Mouse (Mus musculus) adrenal gland, postnatal 36 days (tissue): ENCODE data around the gene F2r. TPM values are rescaled to one million over a fixed set of nuclear protein-coding genes. Genes with fewer than 3 reads are reported as not detected.

Experiments used
- DNase-seq, 2 experiments: peaks; one replicate each; pipeline ENCODE4 v3.0.0; 2021; ENCODE audit warnings: mixed read lengths in 1 of 2
- total RNA-seq, 2 experiments: library from RNA; stranded (reverse); gene quantifications; 2 replicates each; pipeline ENCODE4 v1.2.3; 2021

F2r gene
- total RNA-seq, 2 experiments from 2014 or later, result 138 to 155 TPM

DNA sequence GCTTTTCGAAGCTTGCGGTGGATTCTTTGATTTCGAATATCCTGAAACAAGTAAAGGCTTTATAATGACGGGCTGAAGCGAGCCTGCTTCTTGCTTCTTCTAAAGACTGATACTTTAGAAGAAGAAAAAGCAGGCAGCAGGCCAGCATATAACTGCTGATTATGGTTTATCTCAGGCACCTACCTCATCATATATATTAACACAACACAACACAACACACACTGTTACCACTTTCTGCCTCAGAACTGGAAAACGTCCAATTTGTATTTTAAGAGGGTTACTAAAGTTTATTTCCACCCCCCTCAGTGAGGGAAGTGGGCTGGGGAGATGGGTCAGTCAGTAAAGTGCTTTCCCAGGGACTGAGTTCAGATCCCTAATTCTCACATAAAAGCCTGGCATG is 13.9 kb upstream of the F2r start:
- DNase-seq, result no peak

DNA sequence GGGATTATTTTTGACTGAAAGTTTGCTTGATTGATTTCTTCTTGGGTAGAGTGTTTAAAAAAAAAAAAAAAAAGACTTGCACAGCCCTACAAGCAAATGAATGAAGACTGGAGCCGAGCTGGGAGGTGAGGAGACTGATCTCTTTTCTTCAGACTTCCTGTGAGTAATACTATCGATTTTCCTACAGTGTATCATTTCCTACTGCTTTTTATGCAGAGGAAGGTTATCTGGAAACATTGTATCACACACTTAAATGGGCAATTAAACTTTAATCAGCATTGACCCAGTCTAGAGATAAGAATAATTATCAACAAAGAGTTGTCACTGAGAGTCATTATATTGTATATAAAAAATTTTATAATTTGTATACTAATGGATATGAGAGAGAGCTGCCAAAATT is 12.5 kb upstream of the F2r start:
- DNase-seq, result no peak

DNA sequence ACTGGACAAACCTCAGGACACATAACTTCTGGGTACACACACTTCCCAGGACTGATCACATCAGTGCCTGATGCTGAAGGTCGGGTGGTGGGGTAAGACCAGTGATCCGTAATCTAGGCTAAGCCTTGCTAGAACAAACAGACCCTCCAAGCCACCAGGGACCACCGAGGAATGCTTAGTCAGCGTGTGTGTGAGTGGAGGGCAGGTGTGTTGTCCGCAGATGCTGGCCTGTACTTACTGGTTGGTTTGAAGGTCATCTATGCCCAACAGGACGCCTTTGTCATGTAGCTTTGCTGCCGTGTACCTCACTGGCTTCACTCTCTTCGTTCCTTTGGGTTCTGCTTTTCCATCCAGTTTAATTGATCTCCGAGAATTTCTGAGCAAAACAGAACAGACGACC is 11.5 kb upstream of the F2r start:
- no peak for DNase-seq

DNA sequence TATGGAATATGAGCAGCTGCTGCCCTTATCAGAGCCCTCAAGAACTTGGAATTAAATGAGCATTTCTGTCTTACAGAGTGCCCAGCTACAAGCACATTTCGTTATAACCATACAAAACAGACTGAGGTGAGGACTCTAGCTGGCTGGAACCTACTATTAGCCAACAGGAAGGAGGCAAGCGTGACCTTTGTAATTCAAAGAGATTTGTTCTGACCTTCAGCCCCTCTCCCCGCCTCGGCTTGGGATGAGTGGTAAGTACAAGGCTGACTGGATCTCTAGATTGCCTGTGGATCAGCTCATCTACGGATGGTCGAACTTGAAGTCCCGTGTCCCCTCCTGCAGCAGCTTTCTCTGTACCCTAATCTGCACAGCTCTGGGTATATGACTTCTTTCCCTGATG is 8.4 kb upstream of the F2r start:
- DNase-seq, result no peak

DNA sequence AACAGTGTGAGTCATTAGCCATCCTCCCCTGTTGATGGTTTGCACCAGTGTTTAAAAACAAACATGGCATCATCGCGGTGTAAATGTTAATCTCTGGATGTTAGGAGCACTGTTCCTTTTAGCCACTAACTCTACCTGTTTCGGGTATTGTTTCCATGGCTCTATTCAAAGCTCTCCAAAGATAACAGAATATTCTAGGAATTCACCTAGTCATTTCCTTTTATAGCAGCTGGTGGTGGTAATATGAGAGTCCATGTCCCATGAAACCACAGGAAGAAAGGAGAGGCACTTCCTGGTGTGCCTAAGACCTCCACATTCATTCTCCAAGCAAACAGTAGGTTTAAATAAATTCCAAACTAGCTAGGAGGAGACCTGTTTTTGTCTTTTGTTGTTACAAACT is 4.8 kb upstream of the F2r start:
- no peak for DNase-seq

DNA sequence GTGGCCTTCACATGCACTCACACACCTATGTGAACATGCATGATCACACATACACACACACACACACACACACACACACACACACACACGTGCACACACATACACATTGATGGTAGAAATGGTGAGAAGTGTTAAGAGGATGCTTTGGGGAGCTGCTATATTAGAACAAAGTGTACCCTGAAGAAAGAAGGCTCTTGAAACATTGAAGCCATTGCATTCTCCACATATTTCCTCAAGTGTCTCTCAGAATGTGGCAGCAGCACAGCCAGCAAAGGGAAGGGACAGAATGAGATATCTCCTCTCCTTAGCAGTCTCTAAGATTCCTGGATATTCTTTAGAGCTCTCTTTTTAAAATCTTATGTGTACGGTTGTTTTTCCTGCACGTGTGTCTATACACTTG is 3.3 kb upstream of the F2r start:
- DNase-seq, result no peak

DNA sequence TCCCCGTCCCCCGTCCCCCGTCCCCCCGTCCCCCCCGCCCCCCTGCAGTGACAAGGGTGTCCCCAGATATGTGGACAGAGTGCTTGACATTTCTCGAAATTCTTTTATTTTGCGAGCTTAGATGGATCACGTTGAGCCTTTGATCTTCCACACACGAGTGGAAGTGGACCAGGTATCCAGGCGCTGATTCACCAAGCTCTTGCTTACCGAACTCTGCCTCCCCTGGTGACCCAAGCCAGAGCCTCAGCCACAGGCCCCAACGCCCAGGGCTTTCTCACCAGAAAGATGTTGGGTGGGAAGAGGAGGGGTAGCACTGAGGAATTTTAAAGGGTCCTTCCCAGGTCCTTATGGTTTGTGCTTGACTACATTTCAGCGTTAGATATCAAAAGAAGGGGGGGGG is 572 bp upstream of the F2r start:
- no peak for DNase-seq

DNA sequence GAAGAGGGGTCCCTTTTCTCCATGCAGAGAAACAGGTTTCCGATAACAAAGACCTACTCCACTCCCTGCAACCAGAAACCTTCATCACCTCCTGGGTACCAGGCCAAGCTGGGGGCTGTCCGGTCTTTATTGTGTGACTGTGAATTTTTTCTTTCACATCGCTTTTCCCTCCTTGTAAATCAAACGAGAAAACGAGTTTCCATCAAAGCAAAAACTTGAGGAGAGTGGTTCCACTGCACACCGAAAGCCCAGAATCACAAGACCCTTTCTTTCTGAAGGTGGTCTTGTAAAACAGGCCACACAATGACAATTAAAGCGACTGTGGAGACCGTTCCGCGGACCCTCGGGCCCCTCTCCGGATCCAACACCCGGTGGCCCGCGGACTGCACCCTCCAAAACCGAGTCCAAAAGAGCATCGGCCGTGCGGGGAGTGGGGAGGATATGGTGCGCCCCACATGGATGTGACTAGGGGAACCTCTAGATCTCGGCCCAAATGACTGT is 566 bp downstream of the F2r start:
- DNase-seq, result peak in 1 of 2 experiments; percentile 27

DNA sequence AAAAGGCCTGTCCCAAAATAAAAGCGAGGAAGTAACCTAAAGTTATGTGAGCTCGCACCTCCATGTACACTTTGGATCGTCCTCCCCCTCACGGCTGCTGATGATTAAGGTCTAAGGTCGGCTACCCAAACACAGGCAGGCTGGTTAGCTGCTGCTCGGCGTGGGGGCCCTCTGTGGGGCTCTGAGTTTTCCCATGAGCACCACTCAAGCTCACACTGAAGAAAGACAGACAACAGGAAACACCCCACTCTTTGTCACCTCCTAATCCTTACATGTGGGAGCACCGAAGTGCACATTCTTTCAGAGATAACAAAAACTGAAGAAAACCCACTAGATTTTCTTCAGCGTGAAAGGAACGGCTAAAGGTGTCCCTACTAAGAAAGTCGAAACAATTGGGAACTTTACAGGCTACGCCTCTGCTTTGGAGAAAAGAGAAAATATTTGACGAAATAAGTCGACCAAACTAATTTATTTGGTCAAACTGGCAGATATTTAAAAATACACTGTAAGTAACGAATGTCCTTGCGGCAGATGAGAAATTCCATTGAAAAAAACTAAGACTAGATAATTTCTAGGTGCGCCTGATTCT is 1.1 kb downstream of the F2r start:
- peak in 1 of 2 experiments; percentile 33 for DNase-seq

DNA sequence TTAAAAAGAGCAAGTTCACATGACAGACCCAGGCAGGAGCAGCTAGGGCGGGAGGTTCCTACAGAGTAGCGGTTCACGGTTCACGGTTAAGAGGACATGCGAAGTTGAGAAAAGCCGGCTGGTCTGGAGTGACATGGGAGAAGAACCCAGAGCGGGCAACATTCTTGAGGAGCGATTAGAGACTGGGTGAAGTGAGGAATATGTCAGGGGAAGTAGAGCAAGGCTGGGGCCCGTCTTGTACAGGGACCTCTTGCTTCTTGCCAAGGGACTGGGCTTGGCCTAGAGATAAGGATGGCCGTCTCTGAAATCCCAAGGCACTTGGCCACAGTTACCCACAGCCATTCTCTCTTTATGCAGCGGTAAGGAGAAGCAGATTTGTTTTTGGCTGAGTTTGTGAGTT is 1.8 kb downstream of the F2r start:
- DNase-seq, result no peak

DNA sequence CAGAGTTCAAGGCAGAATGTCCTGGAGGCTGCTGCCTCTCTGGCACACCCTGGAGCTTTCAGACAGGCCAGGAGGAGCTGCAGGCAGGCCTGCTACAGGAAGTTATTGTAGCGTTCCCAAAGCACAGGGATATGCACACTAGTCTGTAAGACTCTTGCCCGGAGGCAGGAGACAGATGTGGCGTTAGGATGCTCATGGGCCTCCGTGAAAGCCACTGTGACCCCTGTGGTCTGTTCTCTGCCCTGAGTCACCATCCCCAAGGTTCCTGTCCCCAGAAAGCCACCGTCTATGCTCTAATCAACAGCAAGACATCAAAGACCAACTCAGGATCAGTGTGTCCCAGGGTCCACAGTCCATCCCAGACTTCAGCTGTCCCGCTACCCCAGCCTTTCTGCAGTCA is 3.5 kb downstream of the F2r start:
- DNase-seq, result peak in 1 of 2 experiments; percentile 34

DNA sequence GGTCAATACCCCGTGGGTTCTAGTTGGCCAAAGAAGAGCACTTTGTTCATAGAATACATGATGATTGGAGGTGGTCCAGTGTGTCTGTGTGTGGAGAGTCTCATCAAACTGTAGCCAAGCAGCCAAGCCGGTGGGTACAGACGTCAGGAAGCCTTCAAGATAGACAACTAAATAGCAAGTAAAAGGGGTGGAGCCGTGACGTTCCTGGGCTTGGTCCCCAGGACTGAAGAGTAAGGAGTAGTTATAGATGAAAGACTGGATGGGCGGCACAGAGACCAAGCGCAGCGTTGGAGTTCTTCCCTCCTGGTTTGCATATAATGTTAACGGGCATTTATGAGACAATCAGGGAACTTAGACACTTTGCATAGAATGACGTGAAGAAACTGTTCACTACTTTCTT is 6.0 kb downstream of the F2r start:
- DNase-seq, result no peak

DNA sequence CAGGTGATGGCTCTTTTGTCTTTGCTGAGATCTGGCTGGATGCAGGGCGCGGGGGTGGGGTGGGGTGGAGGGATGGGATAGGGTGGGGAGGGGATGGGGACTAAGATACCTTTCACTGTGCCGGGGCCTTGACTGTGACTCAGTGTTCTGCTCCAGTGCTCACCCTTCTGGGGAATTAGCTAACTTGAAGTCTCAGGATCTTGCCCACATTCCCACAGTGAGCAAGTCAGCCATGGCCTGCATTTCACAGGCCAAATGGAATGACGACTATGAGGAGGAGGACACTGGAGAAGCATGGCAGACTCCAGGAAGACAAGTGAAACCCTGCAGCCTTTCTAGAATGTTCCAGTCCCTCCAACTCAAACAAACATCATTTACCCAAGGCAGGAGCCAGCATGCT is 6.5 kb downstream of the F2r start:
- no peak for DNase-seq

DNA sequence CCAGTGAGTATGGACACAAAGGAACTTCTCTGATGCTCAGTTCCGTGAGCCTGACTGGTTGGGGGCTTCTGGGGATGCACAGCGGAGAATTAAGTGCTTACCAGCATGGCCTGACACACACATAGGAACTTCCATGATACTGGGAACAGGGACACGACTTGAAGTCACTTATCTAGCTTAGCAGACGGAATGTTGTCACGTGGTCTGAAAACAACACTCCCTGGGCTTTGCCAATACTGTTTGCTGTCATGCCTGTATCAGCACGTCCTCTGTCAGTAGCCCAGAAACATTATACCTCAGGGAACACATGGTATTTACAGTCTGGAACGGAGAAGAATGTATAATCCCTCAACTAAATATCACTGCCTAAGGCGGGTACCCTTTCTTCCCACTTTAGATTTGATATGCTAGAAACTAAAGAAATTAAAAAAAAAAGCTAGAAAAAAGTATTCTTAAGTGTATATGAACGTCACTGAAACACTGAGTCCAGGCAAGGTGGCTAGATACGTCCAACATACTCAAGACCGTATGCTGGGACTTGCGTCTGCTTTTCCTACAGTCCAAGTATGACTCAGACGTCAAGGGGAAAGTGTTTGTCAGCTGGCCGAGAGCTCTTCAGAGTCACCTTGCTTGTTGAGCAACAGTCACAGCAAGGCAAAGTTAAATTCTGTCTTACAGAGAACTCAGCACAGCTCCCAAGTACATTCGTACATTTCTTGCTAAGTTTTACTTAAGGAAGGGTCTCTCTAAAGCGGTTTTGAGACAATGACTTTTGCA is 7.3 kb downstream of the F2r start:
- peak; percentile 51 to 55 for DNase-seq

DNA sequence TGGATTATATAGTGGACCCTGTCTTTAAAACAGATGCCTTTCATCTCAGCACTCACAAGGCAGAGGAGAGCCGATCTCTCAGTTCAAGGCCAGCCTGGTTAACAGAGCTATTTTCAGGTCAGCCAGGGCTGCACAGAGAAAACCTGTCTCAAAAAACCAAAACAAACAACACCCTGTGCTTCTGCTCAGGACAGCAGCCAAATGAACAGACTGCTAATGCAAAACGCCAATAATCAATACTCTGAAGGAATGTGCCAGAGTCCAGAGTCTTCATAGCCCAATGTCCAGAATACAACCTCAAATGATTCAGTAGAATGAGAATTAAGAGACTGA is 9.2 kb downstream of the F2r start:
- no peak for DNase-seq

DNA sequence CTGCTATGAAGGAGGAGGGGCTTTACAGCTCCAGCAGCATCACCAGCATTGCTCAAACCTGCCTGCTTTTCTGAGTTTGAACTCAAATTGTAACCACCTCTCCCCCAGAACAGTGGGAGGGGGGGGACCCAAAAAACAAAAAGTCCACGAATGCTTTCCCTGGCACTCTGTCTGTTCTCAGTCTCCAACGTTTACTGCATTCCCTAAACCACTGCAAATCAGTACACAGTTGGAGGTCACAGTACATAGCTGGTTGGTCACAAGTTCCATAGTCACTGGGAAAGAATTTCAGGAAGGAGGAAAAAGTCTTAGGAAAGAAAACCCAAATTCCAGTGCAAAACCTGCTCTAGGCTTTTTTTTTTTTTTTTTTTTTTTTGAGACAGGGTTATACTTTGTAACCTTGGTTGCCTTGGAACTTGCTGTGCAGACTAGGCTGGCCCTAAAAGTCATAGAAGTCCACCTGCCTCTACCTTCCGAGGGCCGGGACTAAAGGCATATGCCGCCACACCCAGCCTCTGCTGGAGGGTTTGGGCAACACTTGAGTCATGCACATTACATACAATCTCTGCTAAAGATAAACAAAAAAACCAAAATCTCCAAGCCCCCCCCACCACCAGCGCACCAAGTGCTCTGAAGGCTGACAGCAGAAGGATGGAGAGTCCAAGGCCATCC is 9.7 kb downstream of the F2r start:
- no peak for DNase-seq

DNA sequence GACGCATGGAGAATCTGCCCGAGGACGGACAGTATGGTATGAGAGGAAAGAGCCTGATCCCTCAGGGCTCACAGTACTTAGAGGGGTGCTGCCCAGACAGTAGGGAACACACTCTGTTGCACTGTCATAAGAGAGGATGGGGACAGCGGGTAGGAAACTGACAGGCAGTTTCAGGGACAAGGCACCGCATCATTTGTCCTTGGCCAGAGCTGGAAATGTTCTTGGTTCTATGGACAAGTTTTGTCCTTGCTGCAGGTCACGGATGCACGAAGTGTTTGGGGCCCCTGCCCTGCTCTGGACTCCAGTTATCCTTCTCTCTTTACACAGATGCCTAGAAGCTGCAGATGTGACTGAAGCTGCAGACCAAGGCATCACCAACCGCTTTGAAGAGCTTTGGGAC is 11.3 kb downstream of the F2r start:
- DNase-seq, result peak; percentile 56 to 58

DNA sequence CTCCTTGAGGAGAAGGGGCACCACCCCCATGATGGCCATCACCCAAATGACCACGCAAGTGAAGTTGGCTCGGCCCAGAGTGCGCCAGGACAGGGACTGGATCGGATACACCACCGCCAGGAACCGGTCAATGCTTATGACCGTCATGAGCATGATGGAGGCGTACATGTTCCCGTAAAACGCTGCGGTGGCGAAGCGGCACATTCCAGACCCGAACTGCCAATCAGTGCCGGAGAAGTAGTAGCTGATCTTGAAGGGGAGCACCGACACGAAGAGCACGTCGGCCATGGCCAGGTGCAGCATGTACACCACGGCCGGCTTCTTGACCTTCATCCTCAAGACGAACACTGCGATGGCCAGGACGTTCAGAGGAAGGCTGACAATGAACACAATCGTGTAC is 14.0 kb downstream of the F2r start:
- no peak for DNase-seq

DNA sequence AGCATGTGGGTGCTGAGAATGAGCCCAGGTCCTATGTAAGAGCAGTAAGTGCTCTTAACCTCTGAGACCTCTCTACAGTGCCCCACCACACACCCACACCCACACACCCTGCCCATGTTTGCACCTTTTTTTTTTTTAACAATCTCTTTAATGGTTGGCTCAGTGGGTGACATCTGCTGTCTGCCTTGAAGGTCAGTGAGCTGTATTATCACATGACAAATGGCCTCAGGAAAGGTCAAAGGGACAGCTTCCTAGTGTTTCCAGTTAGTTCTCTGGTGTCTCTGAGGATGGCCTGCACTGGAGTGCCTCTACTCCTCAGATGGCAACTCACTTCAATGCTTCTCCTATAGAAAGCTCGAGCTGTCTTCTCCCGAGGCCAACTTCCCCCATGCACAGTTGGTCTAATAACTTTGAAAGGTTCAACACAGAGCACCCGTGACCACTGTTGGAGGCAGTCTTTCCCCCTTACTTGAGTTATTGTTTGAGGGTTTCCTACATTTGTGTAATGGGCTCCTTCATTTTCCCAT is 18.4 kb downstream of the F2r start:
- no peak for DNase-seq

DNA sequence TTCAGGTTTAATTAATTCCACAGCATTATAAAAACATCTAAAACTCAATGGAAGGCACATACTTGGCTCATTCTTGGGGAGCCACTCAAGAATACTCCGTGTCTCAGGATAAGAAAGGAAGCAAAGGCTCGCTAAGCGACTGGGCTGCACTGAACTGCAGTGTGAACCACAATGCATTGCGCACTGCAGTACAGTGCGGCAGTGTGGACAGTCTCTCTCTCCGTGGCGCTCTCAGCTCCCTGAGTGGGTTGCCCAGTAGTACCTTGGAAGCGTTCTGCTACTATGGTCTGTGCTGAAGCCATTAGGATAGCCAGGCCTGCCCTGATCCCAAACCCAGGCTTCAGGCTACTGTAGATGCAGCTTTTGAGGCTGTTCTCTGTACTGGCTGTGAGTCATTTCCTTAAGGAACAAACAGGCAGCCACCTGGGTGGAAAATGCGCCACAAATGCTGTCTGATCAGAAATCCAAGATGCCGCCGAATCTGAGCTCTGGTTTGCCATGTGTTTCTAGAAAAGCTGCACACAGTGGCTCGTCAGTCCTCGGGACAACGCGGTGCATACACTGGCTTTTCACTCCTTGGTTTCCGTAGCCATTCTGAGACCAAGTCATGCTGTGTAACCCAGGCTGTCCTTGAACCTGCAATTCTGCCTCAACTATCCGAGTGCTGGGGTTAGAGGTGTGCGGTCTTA is 19.9 kb downstream of the F2r start:
- DNase-seq, result no peak

DNA sequence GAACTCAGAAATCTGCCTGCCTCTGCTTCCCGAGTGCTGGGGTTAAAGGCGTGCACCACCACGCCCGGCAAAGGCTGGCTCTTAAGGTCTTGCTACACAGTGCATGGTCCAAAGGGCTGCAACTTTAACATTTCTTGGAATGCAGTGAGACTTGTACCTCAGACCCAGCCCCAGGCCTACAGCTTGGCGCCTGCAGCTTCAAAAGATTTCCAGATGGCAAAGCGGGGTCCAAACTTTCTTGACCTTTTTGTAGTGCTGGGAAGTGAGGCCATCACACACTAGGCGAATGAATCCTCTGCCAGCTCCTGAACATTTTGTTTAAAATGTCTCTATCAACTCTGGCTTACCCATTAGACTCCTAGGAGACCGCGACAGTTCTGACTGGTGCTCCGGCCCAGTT is 20.7 kb downstream of the F2r start:
- DNase-seq, result no peak

DNA sequence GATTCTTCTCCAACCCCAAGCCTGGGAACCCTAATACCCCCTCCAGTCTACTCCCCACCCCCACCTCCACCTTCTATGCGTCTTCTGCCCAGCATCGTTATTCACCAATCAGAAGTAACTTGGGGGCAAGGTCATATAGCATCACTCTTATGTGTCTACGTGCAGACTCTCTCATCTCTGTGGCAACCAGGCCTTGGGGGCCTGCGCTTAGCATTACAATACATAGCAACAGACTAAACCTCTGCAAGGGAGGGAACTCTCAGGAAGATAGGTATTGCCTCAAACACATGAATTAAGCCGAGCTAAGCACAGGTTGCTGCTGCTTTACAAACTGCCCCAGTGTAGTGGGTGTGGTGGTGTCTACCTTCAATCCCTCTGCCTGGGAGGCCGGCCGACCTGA is 21.6 kb downstream of the F2r start:
- DNase-seq, result no peak

DNA sequence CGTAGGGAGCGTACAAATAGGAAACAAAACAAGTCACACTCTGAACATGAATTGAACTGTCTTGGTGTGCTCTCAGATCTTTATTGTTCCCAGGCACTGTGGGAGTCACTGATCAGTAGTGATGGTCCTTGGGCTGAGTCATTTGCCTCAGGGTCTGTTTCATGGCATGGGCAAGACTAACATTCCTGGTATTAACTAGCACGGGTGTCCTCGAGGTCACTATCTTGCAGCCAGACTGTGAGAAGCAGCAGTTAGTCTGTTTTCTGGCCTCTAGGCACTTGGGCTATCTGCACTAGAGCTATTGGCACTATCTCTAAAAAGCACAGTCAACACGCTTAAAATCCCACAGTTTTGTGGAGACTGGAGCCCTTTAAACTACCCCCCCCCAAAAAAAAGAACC is 22.4 kb downstream of the F2r start:
- DNase-seq, result peak; percentile 33 to 43
